Mouse (Mus musculus): ENCODE results near the gene Tk1.

DNA sequence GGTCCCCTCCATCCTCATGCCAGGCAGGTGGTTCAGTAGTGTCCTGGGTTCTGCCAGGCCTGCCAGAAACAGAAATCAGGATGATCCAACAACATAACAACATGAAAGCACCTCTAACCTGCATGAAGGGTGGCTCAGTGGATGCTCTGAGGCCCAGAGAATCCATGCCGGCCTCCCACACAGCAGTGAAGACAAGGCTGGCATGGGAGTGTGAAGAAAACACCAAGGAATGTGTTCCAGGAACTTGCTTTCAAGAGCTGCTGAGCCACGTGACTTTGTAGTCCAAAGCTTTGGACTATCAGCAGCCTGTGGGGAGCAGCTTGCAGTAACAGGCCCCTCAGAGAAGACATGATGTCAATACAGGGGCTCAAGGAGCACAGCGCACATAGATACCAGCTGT is 59.6 kb downstream of the Tk1 start:
- TF ChIP-seq CTCF (IDR thresholded peaks at IDR 0.05; ENCODE audit: control insufficient read depth, insufficient read depth, insufficient read length) (no peak), MYOD1 (IDR thresholded peaks at IDR 0.05; ENCODE audit: control insufficient read depth, insufficient read length, low read depth) (no peak), MAX (IDR thresholded peaks at IDR 0.05) (no peak), USF1 (IDR thresholded peaks at IDR 0.05; ENCODE audit: low read depth) (no peak), CEBPB (IDR thresholded peaks at IDR 0.05; ENCODE audit: low read depth) (no peak)
